Mouse (Mus musculus) frontal cortex, postnatal 14 days (tissue): ENCODE measurements around the gene Ehf.

ENCODE experiments used
- DNase-seq, 2 experiments: peaks; one replicate each; pipeline ENCODE4 v3.0.0; 2022; ENCODE audit warnings: low spot score in 2 of 2

Gene Ehf

DNA sequence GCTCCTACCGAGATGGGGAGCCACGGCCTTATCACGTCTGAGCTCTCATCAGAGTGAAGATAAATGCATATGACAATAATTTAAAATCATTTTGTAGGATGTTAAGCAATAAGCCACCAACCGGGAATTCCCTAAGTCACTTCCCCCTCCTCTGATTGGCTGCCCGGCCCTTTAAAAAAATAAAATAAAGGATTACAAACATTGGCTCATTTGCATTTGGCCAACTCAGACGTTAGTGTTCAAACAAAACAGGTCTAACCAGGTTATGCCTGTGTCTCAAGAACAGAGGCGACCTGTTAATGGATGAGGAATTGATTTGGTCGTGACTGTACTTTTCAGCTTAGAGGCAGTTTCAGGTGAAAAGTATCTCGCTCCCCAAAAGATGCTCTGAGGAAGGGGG, at the start of gene Ehf:
TSS of gene Ehf (minus strand) at position 147 of the 400 bp plus-strand sequence.
- no peak for DNase-seq

DNA sequence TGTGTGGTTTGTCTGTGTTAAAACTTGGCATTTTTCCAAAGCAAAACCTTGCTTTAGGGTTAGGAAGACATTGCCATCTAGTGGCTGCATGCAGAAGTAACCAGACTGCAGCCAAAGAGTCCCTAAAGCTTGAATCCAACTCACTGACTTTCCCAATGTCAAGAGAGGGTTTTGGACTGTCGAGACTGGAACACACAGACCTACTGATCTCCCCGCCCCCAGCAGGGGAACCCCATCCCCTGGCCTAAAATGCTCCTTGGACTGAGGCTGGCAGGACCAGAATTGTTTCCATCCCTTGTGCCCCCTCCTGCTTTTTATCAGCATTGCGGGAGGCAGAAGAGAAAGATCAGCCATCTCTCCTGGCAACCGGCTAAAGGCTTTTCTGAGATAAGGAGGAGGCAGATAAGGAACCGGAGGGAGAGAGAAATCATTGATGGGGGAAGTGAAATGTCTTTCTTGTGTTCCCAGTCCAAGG, 44.4 kb upstream of the Ehf start:
- peak; percentile 46 to 49 for DNase-seq

DNA sequence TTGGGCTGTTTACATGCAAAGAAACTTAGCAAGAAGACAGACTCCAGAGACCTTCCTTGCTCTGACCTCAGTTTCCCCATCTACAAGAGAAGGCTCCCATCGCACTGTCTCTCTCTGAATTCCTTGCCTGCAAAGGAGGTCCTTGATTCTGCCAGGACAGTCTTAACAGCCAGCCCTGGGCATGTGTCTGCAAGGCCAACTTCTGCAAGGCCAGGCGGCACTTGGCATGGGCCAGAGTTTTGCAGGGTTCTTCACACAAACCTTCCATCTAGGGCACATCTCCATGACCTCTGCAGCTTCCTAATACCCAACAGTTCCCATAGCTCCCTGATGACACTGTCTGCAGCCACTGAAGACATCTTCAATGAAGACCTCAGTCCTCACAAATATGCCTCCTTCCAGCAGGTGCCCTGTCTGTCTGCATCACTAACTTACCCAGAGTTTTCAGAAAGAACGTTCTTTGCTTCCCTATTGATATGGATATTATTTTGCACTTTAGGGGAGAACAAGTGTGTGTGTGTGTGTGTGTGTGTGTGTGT, 43.7 kb upstream of the Ehf start:
- DNase-seq, result no peak

DNA sequence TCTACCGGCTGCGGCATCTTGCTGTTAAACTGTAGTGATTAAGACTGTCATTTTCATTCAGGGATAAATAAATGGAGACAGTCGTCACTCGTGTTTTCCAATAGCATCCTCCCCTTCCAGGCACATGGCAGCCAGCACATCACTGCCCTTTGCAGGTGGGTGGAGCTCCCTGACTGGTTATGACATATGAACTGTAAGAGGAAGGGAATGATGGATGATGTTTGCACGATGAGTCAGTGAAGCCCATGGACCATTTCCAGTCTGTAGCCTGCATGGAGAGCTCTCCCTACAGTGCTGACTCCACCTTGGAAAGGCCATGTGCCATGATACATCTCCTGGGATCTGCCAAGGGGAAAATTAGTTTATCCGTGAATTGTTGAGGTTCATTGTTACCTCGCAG, 40.5 kb upstream of the Ehf start:
- no peak for DNase-seq

DNA sequence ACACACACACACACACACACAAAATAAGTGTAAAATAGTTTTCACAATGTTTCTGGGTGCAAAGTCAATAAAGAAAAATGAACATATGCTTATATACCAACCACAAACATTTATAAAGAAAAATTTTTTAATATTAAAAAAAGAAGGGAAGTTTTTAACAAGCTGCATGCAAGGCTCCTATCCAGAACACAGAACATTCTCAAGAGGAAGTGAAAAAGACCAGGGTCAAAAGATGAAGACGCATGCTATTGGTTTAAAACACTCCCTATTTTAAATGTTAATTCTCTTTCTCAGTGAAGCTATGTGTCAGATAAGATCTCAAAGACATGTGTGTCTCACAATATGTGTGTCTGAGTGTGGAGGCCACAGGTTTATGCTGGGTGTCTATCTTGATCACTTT, 39.0 kb upstream of the Ehf start:
- no peak for DNase-seq

DNA sequence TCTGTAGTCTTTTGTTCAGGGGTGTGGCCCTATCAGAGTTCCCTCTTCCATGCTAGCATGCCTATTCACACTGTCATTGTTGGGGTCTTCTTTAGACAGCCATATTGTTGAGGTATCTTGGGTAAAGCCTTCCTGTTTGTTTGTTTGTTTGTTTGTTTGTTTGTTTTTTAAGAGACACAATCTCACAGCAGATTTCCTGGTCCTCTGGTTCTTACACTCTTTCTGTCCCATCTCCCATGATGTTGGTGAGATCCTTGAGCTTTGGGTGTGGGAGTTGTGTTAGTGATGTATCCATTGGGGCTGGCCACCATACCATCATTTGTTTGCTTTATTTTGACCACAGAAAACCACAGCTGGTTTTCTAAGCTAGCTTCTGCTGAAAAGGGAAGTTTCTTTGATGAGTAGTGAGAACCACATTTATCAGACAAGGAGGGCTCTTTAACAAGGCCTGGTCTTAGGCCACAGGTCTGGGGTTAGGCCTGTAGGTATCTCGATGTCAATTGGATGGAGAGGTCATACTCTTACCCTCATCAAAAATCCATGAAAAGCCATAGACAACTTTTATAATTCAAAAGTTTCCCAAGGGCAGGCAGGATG, 38.4 kb upstream of the Ehf start:
- DNase-seq, result no peak

DNA sequence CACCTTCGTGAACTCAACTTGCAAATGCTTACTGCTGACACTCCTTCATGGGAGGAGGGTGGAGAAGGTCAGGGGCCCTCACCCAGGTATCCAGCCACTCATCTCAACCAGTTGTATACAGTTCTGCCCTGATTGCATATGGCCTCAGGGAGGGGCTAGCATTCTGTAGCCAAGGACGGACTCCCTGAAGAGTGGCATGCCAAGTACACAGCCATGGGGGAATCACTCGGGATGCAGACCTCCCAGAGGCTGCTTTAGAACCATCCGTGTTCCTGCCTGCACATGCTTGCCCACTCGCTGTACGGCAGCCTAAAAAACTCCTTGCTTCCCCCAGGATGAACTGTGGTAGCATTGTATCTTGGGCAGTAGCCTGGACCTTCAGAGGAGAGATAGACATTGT, 35.6 kb upstream of the Ehf start:
- no peak for DNase-seq

DNA sequence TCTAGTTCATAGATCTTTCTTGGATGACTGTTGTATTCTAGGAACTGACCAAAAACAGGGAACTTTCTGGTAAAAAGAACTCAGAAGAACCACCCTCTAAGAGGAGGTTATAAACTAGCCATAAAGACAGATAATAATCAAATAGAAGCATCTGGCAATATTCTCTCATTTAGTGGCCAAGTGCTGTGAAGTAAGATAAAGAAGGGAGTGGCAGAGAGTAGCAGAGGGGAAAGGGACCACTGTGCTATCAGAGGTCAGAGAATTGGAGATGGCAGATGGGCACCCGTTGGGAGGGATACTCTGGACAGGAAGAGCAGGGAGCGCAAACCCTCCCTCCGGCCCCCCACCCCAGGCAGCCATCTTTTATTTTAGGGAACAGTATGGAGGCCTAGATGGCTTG, 34.3 kb upstream of the Ehf start:
- no peak for DNase-seq

DNA sequence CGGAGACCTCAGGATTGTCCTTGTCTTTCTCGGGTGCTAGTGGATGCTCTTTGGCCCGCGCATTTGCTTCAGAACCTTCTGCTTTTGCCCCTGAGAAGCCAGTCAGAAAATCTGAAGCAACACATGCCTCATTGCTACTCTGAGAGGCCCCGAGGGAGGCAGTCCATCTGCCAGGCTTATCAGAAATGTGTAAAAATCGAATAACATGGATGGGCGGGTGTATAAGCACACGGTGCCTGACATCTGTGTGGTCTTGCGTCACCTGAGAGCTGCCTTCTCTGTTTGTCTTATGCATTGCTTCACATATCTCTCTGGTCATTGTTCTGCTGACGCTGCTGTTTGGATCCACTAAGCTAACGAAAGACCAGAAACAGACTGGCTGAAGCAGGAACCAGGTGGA, 33.5 kb upstream of the Ehf start:
- no peak for DNase-seq

DNA sequence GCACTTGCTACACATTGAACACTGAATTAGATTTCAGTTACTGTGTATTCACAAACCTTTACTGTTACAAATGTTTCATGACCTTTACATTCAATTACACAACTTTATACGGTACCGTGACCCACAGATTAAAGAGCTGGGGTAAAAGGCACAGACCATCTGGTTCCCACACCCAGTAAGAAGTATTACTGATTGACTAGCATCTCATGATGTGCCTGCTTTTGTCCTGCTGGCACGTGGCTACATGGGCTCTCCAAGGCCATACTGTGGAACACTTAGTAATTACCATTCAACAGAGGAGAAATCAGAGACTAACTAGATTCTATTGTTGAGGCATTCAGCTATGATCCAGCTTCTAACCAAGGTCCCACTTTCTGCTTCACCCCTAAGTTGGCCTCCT, 32.9 kb upstream of the Ehf start:
- DNase-seq, result no peak

DNA sequence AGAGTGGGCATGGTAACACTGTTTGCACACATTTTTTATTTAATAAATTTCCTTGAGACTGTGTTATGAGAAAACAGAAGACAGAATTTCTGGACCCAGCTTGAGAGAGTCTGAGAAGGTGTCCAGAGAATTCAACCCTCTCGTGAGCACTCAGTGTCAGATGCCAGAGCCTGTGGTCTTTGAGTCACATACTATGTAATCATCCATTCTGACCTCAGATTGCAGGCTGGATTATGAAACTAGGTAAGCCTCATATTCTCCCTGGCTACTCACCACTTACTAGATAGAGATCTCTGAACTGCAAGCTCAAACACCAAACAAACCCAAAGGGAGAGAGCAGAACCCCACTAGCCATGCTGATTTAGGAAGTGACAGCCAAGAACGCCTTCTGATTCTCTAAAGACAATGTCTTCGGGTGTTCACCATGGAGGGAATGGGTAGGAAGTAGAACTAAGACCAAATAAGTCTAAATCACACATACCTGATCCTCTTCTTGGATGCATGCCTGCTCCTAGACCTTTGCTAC, 28.7 kb upstream of the Ehf start:
- no peak for DNase-seq

DNA sequence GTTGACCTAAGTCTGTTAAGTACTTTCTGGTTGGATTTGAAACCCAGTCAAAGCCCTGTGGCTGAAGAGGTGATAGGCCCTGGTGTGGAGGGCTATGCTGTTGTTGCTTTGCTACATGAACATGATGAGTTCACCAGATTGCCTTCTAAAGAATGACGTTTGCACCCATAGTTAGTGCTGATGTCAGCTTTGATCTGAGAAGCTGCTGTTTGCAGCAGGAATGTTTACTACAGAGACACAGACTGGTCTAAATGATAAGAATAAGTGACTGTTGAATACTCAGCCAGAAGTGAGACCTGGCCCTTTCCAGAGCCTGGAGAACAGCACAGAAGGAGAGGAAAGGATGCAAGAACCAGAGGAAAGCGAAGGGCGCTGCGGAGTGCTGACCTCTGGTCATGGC, 25.7 kb upstream of the Ehf start:
- no peak for DNase-seq

DNA sequence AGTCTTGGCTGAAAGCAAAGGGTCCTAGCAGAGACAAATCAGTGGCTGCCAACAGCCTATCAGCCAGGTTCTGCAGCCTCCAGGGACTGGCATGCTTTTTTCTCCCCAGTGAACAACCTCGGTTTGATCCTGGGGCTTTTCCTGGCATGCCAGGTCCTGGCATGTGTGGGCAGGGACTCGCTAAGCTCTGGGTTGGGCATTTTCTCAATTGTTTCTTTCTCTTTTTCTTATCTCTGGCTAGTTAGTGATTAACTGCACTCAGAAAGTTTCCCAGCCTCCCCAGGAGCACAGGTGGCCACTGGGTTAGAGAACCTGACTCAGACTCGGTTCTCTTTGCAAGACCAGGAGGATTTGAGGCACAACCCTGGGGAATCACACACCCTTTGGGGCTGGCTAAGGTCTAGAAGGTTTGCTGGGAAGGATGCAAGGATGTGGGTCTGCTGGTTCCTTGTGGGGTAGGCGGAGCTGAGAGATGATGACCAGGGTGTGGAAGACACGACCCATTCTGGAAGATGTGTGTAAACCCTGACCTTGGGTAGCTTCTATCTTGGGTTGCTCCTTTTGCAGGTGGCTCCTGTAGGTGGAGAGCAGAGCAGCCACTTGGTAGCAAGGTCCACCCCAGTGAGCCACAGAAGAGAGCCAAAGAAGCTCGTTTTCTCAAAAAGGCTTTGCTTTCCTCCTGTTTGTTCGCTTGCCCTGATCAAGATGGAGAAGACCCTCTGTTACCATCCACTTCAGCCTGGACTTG, 22.4 kb upstream of the Ehf start:
- no peak for DNase-seq

DNA sequence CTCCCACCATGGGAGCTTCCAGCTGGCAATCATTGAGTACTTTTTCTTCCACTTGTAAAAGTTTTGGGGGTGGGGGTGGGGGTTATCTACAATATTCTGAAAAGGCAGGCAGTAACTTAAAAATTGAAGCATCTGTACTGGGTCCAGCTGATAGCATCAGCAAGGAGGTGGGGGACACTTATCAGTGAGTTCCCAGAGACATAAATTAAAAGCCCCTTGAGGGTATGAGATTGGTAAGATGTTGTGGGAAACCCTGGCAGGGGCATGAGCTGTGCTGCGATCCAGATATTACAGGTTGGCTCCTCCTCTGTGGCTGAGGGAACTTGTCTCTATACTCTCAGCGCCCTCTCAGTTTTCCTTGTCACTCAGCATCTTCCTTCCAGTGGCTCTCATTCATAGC, 21.2 kb upstream of the Ehf start:
- DNase-seq, result no peak

DNA sequence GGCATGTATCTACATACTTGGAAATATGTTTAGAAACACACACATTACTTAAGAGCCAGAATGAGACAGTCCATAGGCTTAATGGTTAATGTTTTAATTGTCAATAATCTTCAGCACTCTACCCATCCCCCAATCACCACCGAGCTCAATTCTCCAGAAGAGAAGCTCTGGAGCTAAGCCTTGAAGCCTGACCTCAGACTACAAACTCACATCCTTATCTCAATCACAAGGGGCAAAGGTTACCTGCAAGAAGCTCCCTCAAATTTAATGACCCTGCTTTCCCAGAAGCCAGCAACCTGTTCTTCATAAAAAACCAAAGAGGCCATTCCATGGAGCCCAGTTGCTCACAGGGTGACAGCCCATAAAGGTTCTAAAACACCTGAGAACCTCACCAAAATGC, 19.1 kb upstream of the Ehf start:
- DNase-seq, result no peak

DNA sequence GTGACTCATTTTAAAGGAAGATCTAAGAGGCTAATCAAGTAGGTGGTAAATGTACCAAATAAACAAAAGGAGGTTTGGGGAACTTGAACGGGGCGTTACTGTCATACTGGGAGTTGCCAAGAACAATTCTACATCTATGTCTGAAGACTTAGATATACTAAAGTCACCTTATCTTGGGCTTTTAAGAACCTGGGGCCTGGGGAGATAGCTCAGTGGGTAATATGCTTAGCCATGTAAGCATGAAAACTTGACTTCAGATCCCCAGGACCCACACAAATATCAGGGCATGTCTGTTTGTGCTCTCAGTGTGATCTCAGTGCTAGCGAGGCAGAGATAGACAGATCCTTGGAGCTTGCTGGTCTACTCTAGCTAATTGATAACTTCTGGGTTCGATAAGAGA, 18.6 kb upstream of the Ehf start:
- no peak for DNase-seq

DNA sequence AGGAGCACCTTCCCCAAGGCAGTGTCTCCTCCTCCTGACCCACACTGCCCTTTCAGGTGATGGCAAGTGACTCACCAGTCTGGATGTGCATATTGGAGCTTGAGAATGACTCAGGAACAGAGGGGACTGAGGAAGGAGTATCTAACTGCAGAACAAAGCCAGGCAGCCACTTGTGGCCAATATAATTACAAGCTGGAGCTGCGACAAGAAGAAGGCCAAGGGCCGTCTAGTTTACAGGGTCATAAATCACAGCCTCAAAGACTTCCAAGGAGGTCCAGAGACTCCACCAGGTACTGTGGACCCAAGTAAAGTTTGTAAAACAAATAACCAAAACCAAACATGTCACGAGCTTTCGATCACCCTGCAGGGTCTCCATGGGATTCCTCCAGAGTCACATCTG, 10.9 kb upstream of the Ehf start:
- no peak for DNase-seq

DNA sequence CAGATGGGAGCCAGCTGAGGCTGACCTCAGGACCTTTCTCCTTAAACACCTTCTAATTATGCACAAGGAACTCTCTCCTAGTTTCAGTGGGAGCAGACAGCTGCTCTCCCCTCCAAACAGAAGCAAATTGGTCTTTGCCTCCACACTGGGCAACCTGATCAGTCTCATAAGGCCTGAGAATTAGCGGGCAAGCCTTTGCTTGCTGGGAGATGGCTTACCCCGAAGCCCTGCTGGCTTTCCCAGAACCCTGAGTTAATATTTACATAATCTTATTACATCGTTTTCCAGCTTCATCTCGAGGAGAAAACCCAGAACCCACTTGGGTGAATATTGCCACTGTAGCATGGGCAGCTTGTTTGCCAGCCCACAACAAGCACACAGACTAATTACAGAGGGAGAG, 9.6 kb upstream of the Ehf start:
- DNase-seq, result no peak

DNA sequence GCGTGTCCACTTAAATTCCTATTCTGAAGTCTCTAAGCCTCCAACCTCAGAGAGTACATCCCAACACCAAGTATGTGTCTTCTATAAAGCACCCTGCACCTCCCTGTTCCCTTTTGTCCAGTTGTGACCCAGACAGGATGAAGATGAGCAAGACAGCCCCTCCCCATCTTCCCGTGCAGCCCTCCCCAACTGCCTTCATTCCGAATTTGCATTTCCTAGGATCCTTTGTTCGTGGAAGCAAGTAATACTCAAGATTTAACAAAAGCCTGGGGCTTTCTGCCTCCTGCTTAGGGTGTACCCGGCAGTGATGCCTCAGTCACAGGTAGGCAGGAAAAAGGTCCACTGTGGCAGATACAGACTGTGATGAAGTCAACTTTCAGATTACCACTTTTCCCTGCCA, 7.6 kb upstream of the Ehf start:
- no peak for DNase-seq

DNA sequence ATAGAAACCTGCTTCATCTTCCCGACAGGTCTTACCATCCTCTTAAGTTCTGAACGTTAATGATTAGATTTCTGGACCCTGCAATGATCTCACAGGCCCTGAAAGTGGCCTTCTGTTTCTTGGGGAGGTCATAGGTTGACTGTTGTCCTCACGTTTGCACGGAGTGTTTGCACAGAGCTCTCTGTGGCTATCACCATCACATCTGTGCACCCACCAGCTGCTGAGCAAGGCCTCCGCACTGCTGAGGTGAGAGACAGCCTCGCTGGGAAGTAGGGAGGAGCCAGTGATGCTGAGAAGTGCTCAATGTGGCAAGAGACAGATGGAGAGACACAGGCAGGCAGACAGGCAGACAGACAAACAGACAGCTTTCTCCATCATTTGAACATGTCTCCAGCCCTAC, 3.6 kb upstream of the Ehf start:
- DNase-seq, result no peak

DNA sequence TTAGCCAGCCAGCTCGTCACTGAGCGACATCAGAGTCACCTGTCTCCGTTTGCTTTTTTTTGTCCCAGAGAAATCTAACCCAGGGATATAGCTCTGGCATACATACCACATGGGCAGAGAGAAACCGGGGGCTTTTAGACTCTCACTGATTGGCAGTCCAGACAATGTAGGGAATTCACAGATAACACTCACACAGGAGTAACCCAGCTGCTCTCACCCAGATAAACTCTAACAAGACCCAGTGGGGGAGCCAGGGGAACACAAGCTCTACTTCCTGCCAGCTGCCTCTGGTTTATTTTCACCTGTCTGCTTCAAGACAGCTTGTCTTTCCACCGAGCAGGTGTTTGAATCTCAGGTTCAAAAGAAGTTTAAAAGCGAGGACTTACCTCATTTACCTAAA, 409 bp downstream of the Ehf start:
- no peak for DNase-seq

DNA sequence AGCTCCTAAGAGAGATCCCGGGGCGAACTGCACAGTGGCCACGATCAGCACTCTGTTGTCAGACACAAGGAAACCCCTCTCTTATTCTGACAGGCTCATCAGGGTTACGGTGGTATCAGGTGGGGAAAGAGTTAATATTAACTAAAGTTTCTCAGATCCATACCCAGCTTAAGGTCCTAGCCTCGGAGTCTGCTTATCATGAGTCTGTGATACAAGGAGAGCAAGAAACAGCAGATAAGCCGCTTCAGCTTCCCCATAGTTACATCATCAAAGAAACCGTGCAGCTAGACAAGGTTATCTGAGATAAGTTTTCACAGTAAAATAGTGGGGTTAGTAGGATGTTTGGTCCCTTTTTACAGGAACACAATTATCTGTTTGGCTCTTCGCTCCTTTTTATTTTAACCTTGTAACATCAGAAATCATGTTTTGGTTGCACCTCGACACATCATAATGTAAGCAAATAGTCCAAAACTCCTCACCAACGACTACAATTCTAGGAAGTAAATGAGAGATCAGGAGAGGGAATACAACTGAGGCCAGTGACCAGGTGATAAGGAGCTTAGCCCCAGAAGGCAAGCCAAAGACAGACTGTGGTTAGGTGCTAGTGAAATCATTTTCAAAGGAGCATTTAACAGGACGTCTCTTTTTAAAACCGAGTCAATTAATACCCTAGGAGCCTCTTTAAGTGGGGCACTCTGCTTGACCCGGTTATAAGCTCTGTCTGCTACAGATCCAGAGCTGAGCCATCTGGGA, 4.2 kb downstream of the Ehf start:
- no peak for DNase-seq

DNA sequence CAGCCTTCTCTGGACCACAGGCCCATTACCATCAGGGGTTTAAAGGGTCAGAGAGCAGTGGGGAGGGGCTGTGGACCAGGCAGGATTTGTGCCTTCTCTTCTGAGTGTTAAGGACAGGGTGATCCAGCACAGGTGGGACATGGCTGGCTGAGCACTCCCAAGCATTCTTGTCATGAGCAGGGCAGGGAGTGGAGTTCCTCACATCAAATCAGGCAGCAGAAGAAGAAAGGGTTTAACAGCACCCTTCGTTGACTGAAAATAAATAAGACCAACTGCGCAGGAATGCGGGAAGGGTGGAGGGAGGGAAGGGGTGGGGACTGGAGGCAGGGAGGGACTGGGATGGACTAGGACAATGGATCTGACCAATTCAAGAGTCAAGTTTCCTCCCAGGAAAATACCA, 8.6 kb downstream of the Ehf start:
- no peak for DNase-seq
